Mouse (Mus musculus) heart, adult 2 months (tissue): ENCODE data around the gene Ttyh3.

Experiments
- CTCF ChIP-seq: fragments of 200-600 bp; IDR thresholded peaks from 2 replicates; pipeline ENCODE4 v1.8.1; 2022; ENCODE audit warnings: antibody characterized with exemption, mild to moderate bottlenecking, moderate library complexity
- POLR2A ChIP-seq: fragments of 200-500 bp; IDR thresholded peaks from 2 replicates; pipeline ENCODE4 v1.6.1; 2011; ENCODE audit warnings: mild to moderate bottlenecking, low read depth, low read length, control low read depth; ENCODE audit not compliant: insufficient read depth

DNA sequence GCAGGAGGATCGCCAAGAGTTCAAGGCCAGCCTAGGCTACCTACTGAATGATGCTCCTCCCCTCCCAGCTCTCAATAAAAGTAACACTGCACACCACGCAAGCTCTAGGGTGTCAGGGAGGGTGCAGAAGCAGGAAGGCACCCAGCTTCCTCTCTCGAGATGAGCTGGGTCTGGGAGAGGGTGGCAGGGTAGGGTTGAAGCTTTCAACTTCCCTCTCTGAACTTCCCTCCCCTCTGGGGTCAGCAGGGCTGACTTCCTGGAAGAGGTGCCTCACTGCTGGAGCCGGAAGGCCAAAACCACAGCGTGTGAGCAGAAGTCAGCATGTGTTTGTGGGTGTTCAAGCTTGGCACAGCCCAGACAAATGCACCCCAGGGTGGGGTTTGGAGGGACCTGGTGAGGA is 31.1 kb downstream of the Ttyh3 start:
- TF ChIP-seq CTCF: no peak
- no peak for TF ChIP-seq POLR2A
